Mouse (Mus musculus): ENCODE measurements around the gene Il9r. TPM values are rescaled to one million over a fixed set of nuclear protein-coding genes. Genes with fewer than 3 reads are reported as not detected.
A peak's percentile ranks its signal among the peaks of the same experiment; 100 is the strongest.

Gene Il9r
- under 1 TPM in 3 of 4 experiments, not detected in 1; 0.42 to 0.71 (median 0.62) TPM for total RNA-seq (2022)

DNA sequence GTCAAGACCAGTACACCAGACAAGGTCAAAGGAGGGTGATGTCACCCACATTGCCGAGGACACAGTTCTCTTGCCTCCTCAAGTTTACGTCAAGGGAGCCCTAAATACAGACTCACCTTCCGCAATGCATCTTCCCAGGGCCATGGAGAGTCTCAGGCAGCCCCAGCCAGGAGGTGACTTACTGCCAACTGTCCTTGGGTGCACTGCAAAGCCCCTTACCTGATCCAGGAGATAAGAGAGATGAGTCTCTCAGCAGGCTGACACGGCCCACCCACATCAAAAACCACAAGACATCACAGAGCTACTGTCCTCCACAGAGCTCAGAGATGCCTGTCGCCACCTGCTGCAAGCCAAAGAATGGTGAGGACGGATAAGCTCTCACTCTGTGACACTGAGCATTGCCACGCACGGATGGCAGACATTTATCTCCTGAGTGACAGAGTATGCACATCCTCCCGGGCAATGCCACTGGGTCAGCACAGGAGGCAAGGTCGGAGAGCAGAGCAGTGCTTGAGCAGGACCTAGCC is at the start of gene Il9r:
TSS of gene Il9r (minus strand) at position 205 of the 527 bp plus-strand sequence.
- peak; percentile 68 for DNase-seq

DNA sequence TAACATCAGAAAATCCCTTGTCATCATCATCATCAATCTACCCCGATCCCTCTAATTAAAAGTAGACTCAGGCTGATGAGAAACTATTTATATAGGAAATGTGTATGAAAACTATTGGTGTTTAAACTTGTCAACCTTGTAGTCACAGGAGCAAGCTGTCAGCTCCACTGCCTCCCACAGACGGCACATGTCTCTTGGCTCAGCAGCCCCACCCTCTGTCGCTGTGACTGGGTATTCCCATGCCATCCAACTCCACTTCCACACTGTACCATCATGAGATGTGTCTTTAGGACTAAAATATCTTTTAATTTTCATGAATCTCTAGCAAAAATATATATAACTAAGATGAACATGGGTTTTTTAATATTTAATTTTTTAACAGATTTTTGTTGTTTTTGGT is 48.3 kb upstream of the Il9r start:
- DNase-seq, result no peak

DNA sequence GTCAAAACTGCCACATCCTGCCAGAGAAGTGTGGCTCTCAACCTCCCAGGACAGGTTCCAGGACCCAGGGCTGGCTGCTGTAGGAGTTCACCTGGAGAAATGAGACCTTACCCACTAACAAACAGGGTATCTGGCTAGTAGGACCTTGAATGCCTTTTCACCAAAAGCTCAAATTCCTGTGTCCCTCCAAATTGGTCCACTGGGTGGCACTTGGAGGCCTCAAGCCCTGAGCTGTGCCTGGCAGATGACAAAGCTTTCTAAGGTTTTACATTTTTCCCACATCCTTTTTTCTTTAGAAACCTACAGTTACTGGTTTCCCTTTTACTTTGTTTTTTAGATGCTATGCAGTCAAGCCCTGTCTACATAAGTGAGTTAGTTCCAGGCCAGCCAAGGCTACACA is 47.0 kb upstream of the Il9r start:
- no peak for DNase-seq

DNA sequence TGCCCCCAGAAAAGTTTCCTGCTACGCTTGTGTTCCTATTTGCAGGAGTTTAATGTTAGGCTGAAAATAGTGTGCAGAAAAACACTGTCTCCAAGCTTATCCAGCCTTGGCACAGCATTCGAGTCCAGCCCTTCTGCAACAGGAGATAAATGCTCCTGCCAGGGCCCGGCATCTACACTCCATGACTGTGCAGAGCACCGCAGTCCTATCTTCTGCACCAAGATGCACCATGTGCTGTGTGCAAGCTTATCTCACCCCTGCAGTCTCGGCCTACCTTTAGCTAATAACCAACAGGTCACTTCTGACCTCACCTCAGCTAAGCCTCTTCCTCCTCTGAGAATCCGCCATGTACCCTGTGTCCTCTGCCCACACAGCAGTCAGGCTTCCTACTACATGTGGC is 45.5 kb upstream of the Il9r start:
- no peak for DNase-seq

DNA sequence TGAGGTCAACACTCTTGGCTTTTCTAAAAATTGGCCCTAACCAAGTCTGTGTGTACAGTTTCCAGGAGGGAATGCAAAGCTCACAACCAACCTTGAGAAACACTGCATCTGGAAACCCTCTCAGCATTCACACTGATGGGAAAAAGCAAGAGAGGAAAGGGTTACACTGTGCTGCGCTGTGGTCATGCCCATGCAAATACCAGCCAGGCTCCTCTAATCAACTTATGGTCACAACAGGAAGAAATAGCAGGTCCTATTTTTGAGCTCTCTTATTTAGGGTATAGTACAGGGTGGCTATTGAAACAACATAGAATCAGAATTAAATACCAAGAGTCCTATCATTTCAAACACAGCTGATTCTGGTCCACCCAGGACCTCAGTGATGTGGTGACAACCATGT is 44.5 kb upstream of the Il9r start:
- DNase-seq, result no peak

DNA sequence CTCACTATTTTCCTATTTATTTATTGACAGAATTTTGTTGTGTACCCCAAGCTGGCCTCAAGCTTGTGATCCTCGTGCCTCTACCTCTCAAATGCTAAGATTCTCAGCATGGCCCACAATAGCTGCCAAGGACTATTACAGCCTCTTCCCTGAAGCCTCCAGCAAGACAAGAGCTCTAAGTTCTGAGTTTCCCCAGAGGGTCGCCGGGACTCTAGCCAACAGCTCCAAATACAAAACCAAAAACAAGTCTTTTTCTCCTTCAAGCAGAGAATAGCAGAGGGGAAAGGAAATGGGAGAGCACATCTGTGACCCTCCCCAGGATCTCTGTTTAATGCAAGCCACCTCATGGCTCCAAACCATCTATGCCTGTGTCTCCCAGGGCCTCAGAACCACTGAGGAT is 44.0 kb upstream of the Il9r start:
- no peak for DNase-seq

DNA sequence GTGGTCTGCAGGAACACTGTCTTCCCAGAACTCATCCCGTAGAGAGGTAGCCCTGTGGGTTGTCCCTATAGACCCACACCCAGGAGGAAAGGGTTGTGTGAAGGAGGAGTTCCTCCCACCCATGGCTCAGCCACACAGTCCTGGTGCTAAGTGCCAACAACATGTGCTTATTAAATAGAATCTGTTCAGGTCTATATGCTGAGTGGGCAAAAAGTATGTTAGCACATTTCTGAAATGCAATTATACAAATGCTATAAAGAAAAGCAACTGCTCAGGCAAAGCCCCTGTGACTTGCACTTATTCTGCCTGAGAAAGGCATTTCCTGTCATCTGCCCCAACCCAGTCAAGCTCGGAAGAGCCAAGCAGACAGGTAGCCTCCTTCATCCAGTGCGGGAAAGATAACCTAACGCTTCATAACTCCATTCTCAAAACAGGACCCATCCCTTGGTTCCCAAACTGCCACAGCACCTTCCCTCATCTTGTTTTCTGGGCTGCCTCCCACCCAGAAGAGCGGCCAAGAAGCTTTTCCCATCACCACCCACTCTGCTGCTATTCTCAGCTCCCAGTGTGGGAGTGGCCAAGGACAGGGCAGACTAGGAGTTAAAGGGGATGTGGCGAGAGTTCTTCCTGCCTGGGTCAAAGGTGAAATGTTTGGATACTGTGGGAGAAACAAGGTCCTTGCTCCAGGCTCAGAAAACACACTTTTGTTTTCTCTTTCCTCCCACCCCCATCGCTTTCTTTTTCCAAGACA is 43.3 kb upstream of the Il9r start:
- no peak for DNase-seq

DNA sequence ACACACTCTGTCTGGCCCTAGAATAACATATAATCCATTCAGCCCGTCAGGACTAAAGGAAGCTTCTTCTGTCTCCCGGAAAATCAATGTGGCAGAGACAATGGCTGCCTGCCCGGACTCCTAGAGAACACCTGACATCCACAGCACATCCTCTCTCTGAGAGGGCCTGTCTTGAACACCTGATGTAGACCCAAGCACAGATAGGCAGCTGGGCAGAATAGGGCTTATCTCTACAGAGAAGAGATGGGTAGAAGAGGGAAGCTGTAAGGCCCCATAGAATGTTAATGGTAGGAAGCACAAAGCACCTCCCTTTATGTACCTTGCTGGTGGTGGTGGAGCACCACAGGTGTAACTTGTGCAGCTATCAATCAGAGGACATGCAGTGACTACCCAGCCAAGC is 42.1 kb upstream of the Il9r start:
- DNase-seq, result no peak

DNA sequence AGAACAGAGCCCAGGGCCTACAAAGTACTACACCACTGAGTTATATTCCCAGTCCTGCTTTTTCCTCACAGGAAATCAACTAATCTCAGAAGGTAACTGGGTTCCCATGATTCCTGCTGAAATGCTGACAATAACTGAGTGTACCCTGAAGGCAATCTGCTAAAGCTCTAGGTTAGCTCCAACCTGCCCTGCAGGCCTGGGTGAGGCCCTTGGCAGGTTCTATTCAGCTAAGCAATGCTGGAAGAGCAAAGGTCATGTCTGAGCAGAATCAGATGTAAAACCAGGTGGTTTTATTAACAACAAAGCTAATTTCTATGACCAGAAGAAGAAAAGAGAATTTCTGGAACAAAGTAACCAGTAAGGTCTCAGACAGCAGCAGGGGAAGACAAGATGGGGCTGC is 41.3 kb upstream of the Il9r start:
- no peak for DNase-seq

DNA sequence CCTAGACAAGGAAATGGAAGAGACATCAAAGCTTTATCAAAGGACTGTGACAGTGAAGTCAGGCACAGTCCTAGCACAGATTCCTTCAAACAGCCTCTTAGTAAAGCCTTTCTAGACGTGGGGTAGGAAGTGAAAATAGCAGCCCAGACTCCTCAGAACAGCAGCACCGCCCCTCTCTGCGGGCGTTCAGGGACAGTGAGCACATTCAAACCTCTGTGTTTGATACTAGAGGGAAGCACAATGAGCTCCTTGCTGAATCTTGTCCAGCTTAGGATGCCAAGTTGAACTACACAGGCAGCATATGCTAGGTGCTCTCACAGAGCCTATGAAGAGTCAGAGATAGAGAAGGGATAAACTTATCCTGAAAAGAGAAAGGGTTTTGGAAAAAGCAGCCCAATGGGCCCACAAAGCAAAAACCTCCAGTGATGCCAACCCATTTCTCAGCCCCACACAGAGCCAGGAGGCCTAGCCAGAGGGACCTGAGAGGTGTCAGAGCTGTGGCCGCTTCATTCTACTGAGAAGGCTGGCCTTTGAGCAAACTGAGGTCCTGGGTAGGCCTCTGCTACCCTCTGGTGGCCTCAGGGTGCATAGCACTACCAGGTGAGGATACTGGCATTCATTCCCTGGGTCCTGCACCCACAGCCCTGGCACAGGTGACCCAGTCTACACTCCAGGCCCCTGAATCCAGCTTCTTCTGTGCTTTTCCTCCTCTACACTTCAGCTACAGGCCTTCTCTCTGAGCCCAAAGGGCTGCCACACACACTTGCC is 38.2 kb upstream of the Il9r start:
- no peak for DNase-seq

DNA sequence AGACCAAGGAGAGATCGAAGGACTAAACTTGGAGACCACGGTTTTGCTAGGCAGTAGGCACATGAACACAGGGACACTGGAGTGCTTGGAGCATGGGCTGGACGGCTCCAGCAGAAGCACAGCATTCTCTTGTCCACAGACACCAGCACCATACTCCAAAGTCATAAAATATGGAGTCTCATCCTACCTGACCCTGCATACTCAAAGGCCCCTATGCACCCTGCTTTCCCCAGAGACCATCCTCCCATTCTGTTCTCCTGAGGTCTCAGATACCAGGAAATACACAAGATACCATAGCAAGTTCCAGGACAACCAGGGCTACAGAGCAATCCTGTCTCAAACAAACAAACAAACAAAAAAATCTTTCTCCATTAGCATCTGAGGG is 37.3 kb upstream of the Il9r start:
- DNase-seq, result no peak

DNA sequence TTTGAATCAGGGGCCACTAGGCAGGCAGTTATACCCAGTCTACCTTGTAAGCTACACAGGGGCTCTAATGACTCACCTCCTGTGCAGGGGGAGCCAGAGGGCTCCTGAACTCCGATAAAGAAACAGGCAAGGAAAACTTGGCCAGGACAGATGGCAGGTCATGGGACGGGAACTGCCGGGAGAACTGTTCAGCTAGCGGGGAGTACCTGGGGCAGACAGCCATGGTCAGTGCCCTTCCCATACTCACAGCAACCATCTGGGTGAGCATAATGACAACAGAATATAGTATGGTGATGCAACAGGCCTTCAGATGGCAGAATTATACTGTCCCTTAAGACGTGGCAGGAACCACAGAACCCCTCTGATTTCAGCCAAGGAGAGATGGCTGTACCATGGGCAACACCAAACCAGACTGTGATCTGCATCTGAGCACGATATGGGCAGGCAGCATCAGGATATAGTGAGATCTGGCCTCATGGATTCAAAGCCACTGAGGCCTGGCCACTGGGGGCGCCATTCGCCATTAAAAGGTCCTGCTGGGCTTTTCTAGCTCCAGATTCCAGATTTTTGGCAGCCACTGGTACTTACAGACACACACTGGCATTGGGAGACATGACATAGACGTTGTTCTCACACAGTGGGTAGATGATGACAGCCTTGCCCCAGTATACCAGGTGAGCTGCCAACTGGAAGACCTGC is 36.8 kb upstream of the Il9r start:
- DNase-seq, result no peak

DNA sequence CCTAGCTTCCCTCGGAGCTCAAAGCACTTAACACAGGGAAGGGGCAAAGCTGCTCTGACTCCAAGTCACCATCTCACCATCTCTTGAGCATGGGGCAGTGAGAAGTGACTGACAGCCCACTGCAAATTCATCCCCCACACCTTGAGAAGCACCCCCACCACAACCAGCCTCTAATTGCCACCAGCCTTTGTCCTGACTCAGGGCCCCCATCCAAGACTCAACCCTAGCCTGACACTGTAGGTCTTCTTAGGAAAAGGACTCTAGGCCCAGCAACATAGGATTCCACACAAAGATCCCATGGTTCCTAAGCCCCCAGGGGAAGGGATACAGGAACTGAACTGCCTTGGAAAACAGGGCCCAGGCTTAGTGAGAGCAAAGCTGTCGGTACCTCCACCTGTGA is 36.1 kb upstream of the Il9r start:
- no peak for DNase-seq

DNA sequence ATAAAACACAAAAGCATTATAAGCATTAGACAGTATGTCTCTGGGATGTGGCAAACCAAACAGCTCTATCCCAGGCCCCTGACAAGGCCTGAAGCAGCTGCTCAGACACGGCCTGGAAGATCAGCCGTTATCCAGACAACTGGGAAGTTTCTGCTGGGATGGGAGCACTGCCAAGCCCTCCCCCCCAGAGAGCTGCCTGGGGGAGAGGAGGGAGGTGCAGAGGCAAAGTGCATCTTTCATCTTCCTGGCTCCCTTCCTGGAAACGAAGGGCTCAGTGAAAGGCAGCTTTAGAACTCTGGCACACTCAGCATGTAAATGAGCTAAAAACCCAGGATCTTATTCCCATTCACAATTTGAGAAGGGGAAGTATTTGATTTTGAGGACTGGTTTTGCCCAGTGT is 35.6 kb upstream of the Il9r start:
- DNase-seq, result peak; percentile 73

DNA sequence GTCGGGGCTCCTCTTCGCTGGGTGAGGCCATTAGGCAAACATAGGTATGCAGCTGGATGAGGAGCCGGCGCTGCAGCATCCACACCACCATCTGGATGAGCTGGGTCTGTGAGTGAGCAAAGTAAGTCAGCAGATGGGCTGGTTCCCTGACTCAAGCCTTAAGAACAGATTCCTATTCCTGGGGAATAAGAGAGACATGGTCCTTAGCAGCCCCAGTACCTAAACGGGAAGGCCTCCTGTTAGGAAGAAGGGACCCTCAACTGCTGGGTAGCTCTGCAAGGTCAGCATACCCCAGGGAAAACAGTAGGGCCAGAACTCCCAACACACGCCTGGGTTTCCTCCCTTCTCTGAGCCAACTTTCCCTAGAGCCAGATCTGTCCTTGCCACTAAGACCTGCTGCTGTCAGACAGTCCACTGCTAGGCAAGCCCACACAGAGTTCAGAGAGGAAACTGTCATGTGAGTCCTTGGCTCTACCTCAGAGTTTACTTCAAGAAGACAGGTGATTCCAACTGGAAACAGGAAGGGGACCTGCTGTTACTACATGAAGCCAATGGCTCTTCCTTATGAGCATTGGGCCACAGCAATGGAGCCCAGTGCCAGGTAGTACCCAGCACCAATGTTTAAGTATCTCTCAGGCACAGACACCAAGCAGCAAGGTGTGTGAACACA is 34.9 kb upstream of the Il9r start:
- DNase-seq, result no peak

DNA sequence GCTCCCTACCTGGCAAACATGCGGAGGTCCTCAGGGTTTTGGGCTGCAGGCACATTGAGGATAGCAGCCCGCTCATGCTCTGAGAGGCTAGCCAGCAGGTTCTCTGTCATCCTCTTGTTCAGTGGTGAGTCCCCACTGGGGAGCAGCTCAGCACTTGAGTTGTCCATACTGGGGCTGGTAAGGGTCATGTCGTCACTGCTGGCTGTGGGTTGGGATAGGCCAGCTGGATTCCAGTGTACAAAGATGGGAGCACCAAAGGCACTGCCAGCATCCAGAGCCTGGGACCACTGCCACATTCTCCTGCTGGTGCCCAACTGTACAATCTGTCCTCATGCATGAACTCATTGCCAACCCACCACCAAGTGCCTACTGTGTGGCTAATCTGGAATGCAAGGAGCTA is 33.8 kb upstream of the Il9r start:
- DNase-seq, result no peak

DNA sequence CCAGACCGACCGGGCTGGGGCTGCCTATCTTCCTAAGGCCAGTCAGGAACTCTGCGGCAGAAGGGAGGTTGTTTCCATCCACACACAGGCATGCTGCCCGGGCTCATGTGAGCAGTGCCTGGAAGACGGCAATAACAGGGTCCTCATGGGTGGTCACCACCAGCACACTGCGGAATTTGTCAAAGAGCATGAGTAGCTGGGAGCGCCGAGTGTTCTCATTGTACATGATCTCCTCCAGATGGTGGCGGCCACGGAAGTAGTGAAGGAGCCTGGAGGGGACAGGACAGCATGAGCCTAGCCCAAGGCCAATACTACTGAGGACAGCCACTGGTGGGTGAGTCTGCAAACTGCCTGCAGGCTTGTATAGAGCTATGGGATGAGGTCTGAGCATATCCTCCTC is 32.8 kb upstream of the Il9r start:
- DNase-seq, result no peak

DNA sequence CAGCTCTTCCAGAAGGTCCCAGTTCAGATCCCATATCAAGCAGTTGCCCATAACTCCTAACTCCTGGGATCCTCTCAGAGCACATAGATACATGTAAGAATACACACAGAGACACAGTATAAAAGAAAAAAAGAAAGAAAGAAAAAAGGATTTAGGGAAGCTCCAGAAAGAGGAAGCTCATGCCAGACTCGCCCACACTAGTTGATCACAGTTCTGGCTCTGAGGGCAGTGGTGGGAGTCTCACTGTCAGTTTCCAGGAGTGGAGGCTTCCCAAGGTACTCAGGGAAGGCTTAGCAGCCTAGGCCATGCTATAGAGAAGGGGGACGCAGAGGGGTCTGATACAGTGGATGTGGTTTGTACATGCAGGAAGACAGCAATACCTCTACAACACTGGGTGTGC is 31.0 kb upstream of the Il9r start:
- DNase-seq, result no peak

DNA sequence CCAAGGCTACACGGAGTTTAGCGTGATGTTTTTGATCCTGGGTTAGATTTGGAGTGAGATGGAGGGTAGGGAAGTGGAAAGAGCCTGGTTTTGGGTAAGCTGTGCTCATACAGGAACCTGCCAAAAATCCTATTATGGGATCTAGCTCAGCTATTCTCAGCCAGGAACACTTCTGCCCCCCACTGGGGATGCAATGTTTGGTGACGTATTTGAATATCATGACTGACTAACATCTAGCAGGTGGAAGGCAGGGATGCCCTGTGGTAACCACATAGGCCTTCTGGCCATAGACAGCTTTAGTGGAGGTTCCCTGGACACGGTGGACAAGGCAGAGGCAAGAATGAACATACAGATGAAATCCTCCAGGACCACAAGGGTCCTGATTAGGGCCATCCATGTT is 30.1 kb upstream of the Il9r start:
- no peak for DNase-seq

DNA sequence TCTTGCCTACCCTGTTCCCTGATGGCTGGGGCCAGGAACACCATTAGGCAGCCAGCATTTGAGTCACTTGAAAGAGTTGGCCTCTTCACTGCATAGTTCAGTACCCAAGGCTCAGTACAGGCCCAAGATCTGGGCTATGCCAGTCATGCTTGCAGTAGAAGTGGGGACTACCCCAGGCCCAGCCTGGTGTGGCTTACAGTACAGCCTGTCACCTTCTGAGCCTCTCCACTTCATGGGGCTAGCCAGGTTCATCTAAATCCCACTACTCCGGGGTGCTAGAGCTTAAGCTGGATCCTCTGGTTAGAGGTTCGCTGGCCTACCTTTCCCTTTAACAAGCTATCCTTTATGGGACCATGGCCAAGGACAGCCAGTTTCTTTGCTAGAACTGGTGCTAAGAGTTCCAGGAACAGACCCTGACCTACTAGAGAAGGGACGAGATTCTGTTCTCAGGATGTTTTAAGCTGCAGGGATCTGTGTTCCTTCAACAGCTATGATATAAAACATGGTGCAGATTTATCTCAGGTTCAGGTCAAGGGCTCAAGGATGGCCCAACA is 28.3 kb upstream of the Il9r start:
- no peak for DNase-seq

DNA sequence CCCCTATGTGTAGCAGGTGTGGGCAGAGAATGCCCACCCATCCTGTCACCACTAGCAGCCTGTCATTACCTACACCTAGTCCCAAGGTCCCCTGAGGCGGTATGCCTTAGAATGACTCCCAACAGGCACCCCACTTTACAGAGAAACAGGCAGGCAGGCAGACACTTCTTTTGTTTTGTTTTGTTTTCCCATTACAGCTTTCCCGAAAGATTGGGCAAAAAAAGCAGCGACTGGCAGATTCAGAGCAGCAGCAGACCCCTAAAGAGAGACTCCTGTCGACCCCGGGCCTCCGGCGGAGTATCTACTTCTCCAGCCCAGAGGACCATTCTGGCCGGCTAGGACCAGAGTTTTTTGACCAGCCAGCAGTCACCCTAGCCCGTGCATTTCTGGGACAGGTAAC is 27.5 kb upstream of the Il9r start:
- DNase-seq, result no peak

DNA sequence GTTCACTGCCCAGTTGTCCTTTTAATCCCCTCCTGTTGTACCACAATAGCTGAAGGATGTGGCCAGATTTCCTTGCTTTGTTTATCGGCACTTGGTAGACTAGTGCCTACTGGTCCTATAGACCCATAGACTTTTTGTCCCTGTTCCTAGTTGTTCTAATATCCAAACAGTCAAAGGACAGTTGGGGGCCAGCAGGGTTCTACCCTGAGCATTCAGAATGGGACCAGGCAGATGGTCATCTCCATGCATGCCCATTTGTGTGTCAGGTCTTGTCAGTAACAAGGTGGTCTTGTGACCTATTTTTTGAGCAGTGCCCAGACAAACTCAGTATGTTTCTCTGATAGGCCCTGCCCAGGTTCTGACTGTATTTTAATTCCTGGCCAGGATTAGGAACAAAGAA is 27.0 kb upstream of the Il9r start:
- DNase-seq, result no peak
